ENCODE assay signal across 9 mouse cellular contexts in genomic region chr7:19175708-19176515, GRCm38 (mm10). TPM values are rescaled to one million over a fixed set of nuclear protein-coding genes. Genes with fewer than 3 reads are reported as not detected.
DNase-seq lines count a peak whose midpoint lies in the region; ATAC-seq and TF ChIP-seq lines count a peak whose summit lies in the region.
"Had no signal": no experiment of that assay in that cellular context is flagged by ENCODE, and none has a peak within 500 bp of the region (broad histone marks: within the 10 kb centered on the region; RNA-seq: fewer than 3 reads in every experiment).

TSS of gene Eml2 (plus strand) at chr7:19176421.

- TF ChIP-seq EP300 in ES-Bruce4 (IDR thresholded peaks at IDR 0.05; ENCODE audit: insufficient read depth, low read depth, low read length), result no peak

- no peaks in the 10 kb centered on the region for H3K9me3 ChIP-seq in ES-Bruce4 (replicated peaks; ENCODE audit: control insufficient read depth, insufficient read depth, low read length, poor library complexity, severe bottlenecking)
- H3K9me3 ChIP-seq in forebrain, embryonic 14.5 days (replicated peaks; ENCODE audit: control insufficient read depth, low read length), result no peaks in the 10 kb centered on the region
- peaks cover 8% of the 10 kb centered on the region; the same call in 1 of the 2 replicates for H3K9me3 ChIP-seq in lung, embryonic 14.5 days (ENCODE audit: low read depth, low read length)

- DNase-seq in brain, embryonic 14.5 days (ENCODE audit: low read depth), result peak; percentile 97
- DNase-seq in forebrain, embryonic 14.5 days (ENCODE audit: low spot score), result peak; percentile 95
- DNase-seq in heart, postnatal 25 days (ENCODE audit: low spot score), result no peak
- peak; percentile 86 to 94 for DNase-seq in layer of hippocampus, adult 2 months (ENCODE audit: low spot score in 2 of 2)
- peak; percentile 54 for DNase-seq in lung, embryonic 14.5 days
- peak; percentile 86 for DNase-seq in retina, postnatal 1 day
- no peak for DNase-seq in ovary, adult 18-20 months (ENCODE audit: low spot score)

- H3K4me3 ChIP-seq in ES-Bruce4 (ENCODE audit: low read depth, low read length), result peak within 1 kb of the TSS; percentile 55
- peak within 1 kb of the TSS; percentile 62 for H3K4me3 ChIP-seq in forebrain, embryonic 14.5 days (ENCODE audit: low read depth, low read length)
- H3K4me3 ChIP-seq in layer of hippocampus, adult 2 months, result peak within 1 kb of the TSS; percentile 79
- H3K4me3 ChIP-seq in lung, embryonic 14.5 days (ENCODE audit: low read depth, low read length), result peak within 1 kb of the TSS; percentile 21; the same call in 1 of the 2 replicates
- H3K4me3 ChIP-seq: erythroblast, embryonic 14.5 days had no signal

- peak within 1 kb of the TSS; percentile 63 for H3K4me2 ChIP-seq in forebrain, embryonic 14.5 days (ENCODE audit: low read length)
- H3K4me2 ChIP-seq in lung, embryonic 14.5 days, result peak within 1 kb of the TSS; percentile 32

- 0 out of 2 replicates have a peak within 1 kb of the TSS, but pooled peaks have one; percentile 17 for H3K9ac ChIP-seq in ES-Bruce4 (ENCODE audit: low read depth, poor library complexity, severe bottlenecking)
- H3K9ac ChIP-seq in forebrain, embryonic 14.5 days (ENCODE audit: low read length), result peak within 1 kb of the TSS; percentile 74
- no peak within 1 kb of the TSS for H3K9ac ChIP-seq in lung, embryonic 14.5 days

- no peak for TF ChIP-seq CTCF in ES-Bruce4 (IDR thresholded peaks at IDR 0.05; ENCODE audit: low read depth, low read length)
- no peak for TF ChIP-seq CTCF in brain, embryonic 14.5 days (IDR thresholded peaks at IDR 0.05; ENCODE audit: borderline replicate concordance, extremely low read depth, insufficient read depth, insufficient read length)
- no peak for TF ChIP-seq CTCF in layer of hippocampus, adult 2 months (conservative IDR thresholded peaks at IDR 0.05)
- TF ChIP-seq CTCF in lung, embryonic 14.5 days (IDR thresholded peaks at IDR 0.05; ENCODE audit: low read depth), result no peak

- H3K4me1 ChIP-seq in ES-Bruce4 (ENCODE audit: control insufficient read depth, insufficient read depth, low read length), result peaks cover 3% of the 10 kb centered on the region
- H3K4me1 ChIP-seq in forebrain, embryonic 14.5 days (ENCODE audit: control insufficient read depth, insufficient read depth, low read length), result peaks cover 19% of the 10 kb centered on the region; the same call in 1 of the 2 replicates
- peaks cover 6% of the 10 kb centered on the region for H3K4me1 ChIP-seq in lung, embryonic 14.5 days (ENCODE audit: insufficient read depth)

- H3K36me3 ChIP-seq in ES-Bruce4 (ENCODE audit: control insufficient read depth, insufficient read depth, low read length, poor library complexity, severe bottlenecking), result no peaks in the 10 kb centered on the region
- H3K36me3 ChIP-seq in forebrain, embryonic 14.5 days (ENCODE audit: control insufficient read depth, insufficient read depth, low read length), result 0 out of 2 replicates have a peak, but pooled peaks cover 3% of the 10 kb centered on the region
- H3K36me3 ChIP-seq in lung, embryonic 14.5 days (ENCODE audit: insufficient read depth), result no peaks in the 10 kb centered on the region

- peak; percentile 94 for ATAC-seq in forebrain, embryonic 14.5 days
- ATAC-seq in lung, embryonic 14.5 days (ENCODE audit: insufficient read depth), result peak; percentile 11; the same call in 1 of the 2 replicates

- TF ChIP-seq POLR2A in ES-Bruce4 (IDR thresholded peaks at IDR 0.05; ENCODE audit: insufficient read depth, low read length), result no peak
- TF ChIP-seq POLR2A in brain, embryonic 14.5 days (IDR thresholded peaks at IDR 0.05; ENCODE audit: borderline replicate concordance, extremely low read depth, insufficient read depth, insufficient read length, poor library complexity, severe bottlenecking), result peak; percentile 20; the same call in 1 of the 2 replicates

- 1% methylated on average over 30 of the region's 30 CpGs for WGBS in forebrain, embryonic 14.5 days
- WGBS in lung, embryonic 14.5 days, result under 1% methylated on average over 30 of the region's 30 CpGs

- no peaks in the 10 kb centered on the region for H3K27me3 ChIP-seq in ES-Bruce4 (ENCODE audit: control insufficient read depth, insufficient read depth, low read length, poor library complexity, severe bottlenecking)
- peaks cover 25% of the 10 kb centered on the region for H3K27me3 ChIP-seq in forebrain, embryonic 14.5 days (replicated peaks; ENCODE audit: control insufficient read depth, insufficient read depth, low read length)
- peaks cover 58% of the 10 kb centered on the region for H3K27me3 ChIP-seq in lung, embryonic 14.5 days (ENCODE audit: insufficient read depth, low read length)

- no peak within 1 kb of the TSS for H3K27ac ChIP-seq in ES-Bruce4 (ENCODE audit: insufficient read depth, low read length)
- H3K27ac ChIP-seq in forebrain, embryonic 14.5 days (ENCODE audit: low read depth, low read length), result peak within 1 kb of the TSS; percentile 52; the same call in 1 of the 2 replicates
- H3K27ac ChIP-seq in layer of hippocampus, adult 2 months, result peak within 1 kb of the TSS; percentile 97
- H3K27ac ChIP-seq in lung, embryonic 14.5 days (ENCODE audit: low read depth), result no peak within 1 kb of the TSS

- intact Hi-C loops in heart, postnatal 25 days (cut with DNase I), result loop anchor here (5.0 kb wide), 1 partner anchor 166 kb away; the partner anchor contains the start of gene Ercc1

RNA-seq across cellular contexts. Expression of gene Eml2, which starts in this region (rescaled TPM):
- polyA plus RNA-seq in ES-Bruce4 (2011; ENCODE audit: insufficient read depth, insufficient read length, low read depth, missing spikeins), result 63.3 and 64.4 TPM in 2 replicates
- 42.4 and 48.3 TPM in 2 replicates for polyA plus RNA-seq in brain, embryonic 14.5 days (2012; rRNA removed)
- 3.4 TPM in 2 replicates for polyA plus RNA-seq in forebrain, embryonic 14.5 days (2014; fragmentation: Nextera tagmentation; extraction: Ambion mirVana)
- total RNA-seq in heart, postnatal 25 days (2021), result 10 to 100 TPM; 37.1 to 37.8 TPM
- total RNA-seq in layer of hippocampus, adult 2 months (2021), result 100 to 1,000 TPM; 159 to 162 TPM
- 2.6 and 2.7 TPM in 2 replicates for polyA plus RNA-seq in lung, embryonic 14.5 days (2014; fragmentation: Nextera tagmentation; extraction: Ambion mirVana)

Comparison
In these comparisons a context has a peak if more than half of its experiments do, and no peak if none do; other contexts are left out.
1. RNA of gene Eml2 (total RNA-seq): 159 to 162 TPM in layer of hippocampus, adult 2 months; 37.1 to 37.8 TPM in heart, postnatal 25 days; every median in the first group is over 4 times any median in the second.
2. H3K27ac ChIP-seq: peak in forebrain, embryonic 14.5 days (single experiment) and layer of hippocampus, adult 2 months (single experiment); none in ES-Bruce4 (single experiment) and lung, embryonic 14.5 days (single experiment).
3. H3K4me3 ChIP-seq: peak in every context shown above with its lines; median percentile 79 in layer of hippocampus, adult 2 months; 62 in forebrain, embryonic 14.5 days; 55 in ES-Bruce4; 21 in lung, embryonic 14.5 days.
4. DNase-seq: peak in brain, embryonic 14.5 days (single experiment), forebrain, embryonic 14.5 days (single experiment), layer of hippocampus, adult 2 months (2 of 2), lung, embryonic 14.5 days (single experiment) and retina, postnatal 1 day (single experiment); none in heart, postnatal 25 days (single experiment) and ovary, adult 18-20 months (single experiment).